Mouse (Mus musculus): Measurements from ENCODE around the gene Stmn1.

Gene Stmn1

GRCm38 (mm10) chr4:134468215-134468575 lies at the start of gene Stmn1:
Stmn1 (plus strand) TSS chr4:134468320.
- DNase-seq (ENCODE audit: low read depth), result peak; percentile 95

GRCm38 (mm10) chr4:134421971-134422370 lies 46.1 kb upstream of the Stmn1 start:
- no peak for DNase-seq (ENCODE audit: low read depth)

GRCm38 (mm10) chr4:134423949-134424348 lies 44.2 kb upstream of the Stmn1 start:
- DNase-seq (ENCODE audit: low read depth), result no peak

GRCm38 (mm10) chr4:134425088-134425487 lies 43.0 kb upstream of the Stmn1 start:
- no peak for DNase-seq (ENCODE audit: low read depth)

GRCm38 (mm10) chr4:134430381-134431004 lies 37.6 kb upstream of the Stmn1 start:
- DNase-seq (ENCODE audit: low read depth), result no peak

DNA sequence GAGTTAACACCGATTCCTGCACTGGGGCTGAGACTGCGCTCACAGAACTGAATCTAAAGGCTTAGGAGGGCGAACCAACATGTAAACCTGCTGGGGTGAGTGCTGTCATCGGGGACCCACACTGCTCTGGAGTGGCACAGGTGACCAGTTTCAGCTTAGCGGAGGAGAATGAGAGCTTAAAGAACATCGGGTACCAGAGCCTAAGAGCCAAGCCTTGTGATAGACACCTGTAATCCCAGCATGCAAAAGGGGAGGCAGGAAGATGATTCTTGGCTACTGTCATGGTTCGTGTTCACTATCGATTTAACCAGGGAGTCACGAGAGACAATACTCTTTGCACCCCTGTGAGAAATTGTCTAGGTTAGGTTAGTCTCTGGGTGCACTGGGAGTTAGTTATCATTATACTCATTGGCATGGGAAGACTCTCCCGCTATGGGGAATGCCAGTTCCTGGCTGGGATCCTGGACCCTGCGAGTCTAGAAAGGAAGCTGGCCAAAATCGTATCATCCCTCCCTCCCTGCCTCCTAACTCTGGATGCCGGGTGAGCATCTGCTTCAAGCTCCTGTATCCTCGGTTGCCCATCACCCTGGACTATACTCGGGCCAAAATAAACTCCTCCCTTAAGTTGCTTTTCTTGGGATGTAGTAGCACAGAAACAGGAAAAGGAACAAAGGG lies 35.3 kb upstream of the Stmn1 start:
- no peak for DNase-seq (ENCODE audit: low read depth)

GRCm38 (mm10) chr4:134436185-134436584 lies 31.9 kb upstream of the Stmn1 start:
- DNase-seq (ENCODE audit: low read depth), result no peak

GRCm38 (mm10) chr4:134436659-134437058 lies 31.5 kb upstream of the Stmn1 start:
- DNase-seq (ENCODE audit: low read depth), result no peak

- DNase-seq (ENCODE audit: low read depth), result no peak
Measured at GRCm38 (mm10) chr4:134439119-134439518, 29.0 kb upstream of the Stmn1 start.

GRCm38 (mm10) chr4:134439919-134440318 lies 28.2 kb upstream of the Stmn1 start:
- DNase-seq (ENCODE audit: low read depth), result no peak

GRCm38 (mm10) chr4:134442216-134442615 lies 25.9 kb upstream of the Stmn1 start:
- DNase-seq (ENCODE audit: low read depth), result no peak

DNA sequence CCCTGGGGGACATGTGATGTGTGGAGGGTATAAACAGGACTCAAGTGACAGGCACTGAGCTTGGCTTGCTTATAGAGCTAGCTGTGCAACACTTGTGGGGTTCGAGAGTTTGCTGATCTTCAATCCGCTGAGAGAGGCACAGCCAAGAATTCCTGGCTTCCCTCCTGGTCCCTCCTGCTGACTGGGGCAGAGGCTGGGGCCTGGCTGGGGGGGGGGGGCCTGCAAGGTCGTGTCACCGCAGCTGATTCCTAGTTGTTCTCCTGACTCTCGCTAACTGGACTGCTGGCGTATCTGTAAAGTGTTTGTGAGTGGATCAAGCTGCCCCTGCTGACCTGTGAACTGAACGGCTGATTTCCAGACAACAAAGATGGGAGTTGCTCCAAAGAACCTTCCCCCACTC lies 24.5 kb upstream of the Stmn1 start:
- no peak for DNase-seq (ENCODE audit: low read depth)

DNA sequence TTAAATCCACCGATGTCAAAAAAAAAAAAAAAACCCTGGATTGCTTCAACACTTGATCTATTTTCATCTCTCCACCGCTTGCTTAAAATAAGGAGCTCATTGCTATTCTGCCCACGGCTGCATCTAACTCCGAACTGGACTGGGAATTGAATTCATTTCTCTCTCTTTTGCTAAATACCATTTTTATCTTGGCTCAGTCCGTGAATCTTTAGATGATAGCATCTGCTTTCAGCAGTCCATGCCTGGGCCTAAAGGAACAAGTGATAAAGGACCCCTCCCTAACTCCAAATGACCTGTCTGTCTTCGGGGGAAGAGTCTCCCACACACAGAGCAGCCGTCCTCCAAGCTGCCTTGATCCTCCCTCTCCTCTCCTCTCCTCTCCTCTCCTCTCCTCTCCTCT lies 23.2 kb upstream of the Stmn1 start:
- DNase-seq (ENCODE audit: low read depth), result no peak

GRCm38 (mm10) chr4:134445489-134445888 lies 22.6 kb upstream of the Stmn1 start:
- no peak for DNase-seq (ENCODE audit: low read depth)

DNA sequence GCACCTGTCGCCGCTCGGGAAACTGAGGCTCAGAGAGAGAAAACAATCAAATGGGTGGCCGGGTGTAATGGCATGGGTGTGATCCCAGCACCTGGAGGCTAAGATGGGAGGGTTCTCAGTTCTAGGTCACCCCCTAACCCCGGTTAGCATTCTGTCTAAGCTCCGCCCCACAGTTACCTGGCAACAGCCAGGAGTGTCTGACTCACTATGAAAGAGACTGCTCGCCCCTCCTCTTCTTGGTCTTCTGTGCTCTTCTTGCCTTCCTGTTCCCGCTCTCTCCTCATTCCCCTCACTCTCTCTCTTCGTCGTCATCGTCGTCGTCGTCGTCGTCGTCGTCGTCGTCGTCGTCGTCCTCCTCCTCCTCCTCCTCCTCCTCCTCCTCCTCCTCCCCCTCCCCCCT lies 20.2 kb upstream of the Stmn1 start:
- no peak for DNase-seq (ENCODE audit: low read depth)

- no peak for DNase-seq (ENCODE audit: low read depth)
Measured at GRCm38 (mm10) chr4:134449595-134450391, 18.3 kb upstream of the Stmn1 start.

DNA sequence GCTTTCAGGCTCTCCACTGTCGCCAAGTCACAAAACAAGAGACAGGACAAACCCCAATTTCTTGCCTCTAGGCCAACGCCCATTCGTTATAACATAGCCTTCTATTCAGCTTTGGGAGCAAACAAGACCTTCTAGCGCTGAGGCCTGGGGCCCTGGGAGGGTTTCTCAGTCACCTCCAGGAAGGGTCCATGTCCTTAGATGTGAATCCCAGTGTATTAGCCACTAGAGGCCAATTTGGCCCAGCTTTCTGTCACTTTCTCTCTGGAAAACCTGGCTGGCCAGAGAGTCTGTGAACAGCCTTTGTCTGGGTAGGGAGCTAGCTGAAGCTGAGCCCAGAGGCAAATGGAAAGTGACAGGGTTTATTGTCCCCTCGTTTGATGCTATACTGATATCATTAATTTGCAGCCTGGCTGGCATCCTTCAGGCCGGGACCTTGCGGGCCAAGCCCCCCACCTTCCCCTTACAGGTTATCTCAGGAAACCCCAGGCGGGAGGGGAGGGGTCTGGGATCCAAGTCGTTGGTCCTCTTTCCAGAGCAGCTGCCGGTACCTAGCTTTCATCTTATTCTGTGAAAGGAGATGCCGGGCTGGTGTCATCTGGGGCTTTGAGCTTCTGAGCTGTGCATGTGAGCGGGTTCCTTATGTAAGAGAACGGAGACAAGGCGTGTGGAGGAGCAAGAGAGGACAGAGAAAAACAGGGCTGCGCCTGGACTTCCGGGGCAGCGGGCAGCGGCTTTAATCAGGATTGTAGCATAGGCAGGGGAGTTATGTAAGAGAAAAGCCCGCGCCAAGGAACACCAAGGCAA lies 17.5 kb upstream of the Stmn1 start:
- no peak for DNase-seq (ENCODE audit: low read depth)

DNA sequence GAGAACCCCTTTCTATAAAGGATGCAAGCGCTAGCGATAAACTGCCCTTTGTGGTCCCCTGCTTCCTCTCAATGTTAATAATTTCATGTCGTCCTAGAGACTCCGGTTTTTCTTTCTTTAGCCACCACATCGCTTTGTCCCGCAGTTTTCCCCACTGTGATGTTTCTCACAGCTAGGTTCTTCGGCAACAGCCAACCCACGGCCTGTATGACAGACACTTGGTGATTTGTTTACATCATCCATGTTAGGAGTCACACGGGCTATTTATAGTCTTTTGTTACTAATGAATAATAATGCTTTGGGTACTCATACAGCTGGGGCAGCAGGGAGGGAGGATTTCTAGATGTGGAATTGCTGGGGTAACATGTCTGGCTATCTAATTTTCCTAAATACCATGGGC lies 16.6 kb upstream of the Stmn1 start:
- no peak for DNase-seq (ENCODE audit: low read depth)

- DNase-seq (ENCODE audit: low read depth), result no peak
Measured at GRCm38 (mm10) chr4:134453619-134454400, 14.3 kb upstream of the Stmn1 start.

- DNase-seq (ENCODE audit: low read depth), result no peak
Measured at GRCm38 (mm10) chr4:134455310-134455709, 12.8 kb upstream of the Stmn1 start.

- DNase-seq (ENCODE audit: low read depth), result no peak
Measured at GRCm38 (mm10) chr4:134457130-134457825, 10.8 kb upstream of the Stmn1 start.

Measured in induced T-regulatory cell, adult 2 months (primary cell).